Mouse (Mus musculus): ENCODE results near the gene Dlg2.

The Dlg2 gene

GRCm38 (mm10) chr7:92113065-92113464 lies 1636.6 kb downstream of the Dlg2 start:
- no peak for DNase-seq

- no peak for DNase-seq
Measured at GRCm38 (mm10) chr7:92115237-92115871, 1638.9 kb downstream of the Dlg2 start.

GRCm38 (mm10) chr7:92123276-92123675 lies 1646.8 kb downstream of the Dlg2 start:
- DNase-seq: no peak

GRCm38 (mm10) chr7:92125886-92126285 lies 1649.4 kb downstream of the Dlg2 start:
- DNase-seq: peak; percentile 30

GRCm38 (mm10) chr7:92134301-92134700 lies 1657.8 kb downstream of the Dlg2 start:
- DNase-seq: no peak

GRCm38 (mm10) chr7:92135624-92136023 lies 1659.2 kb downstream of the Dlg2 start:
- DNase-seq: no peak

GRCm38 (mm10) chr7:92140051-92140817 lies 1663.8 kb downstream of the Dlg2 start:
- DNase-seq: no peak

- no peak for DNase-seq
Measured at GRCm38 (mm10) chr7:92147499-92147898, 1671.0 kb downstream of the Dlg2 start.

GRCm38 (mm10) chr7:92150768-92151167 lies 1674.3 kb downstream of the Dlg2 start:
- no peak for DNase-seq

- DNase-seq: no peak
Measured at GRCm38 (mm10) chr7:92154603-92155002, 1678.1 kb downstream of the Dlg2 start.

GRCm38 (mm10) chr7:92163150-92163549 lies 1686.7 kb downstream of the Dlg2 start:
- no peak for DNase-seq

- DNase-seq: no peak
Measured at GRCm38 (mm10) chr7:92164316-92164715, 1687.8 kb downstream of the Dlg2 start.

- no peak for DNase-seq
Measured at GRCm38 (mm10) chr7:92164875-92165518, 1688.5 kb downstream of the Dlg2 start.

GRCm38 (mm10) chr7:92180029-92180428 lies 1703.6 kb downstream of the Dlg2 start:
- no peak for DNase-seq

GRCm38 (mm10) chr7:92180591-92181587 lies 1704.4 kb downstream of the Dlg2 start:
- peak; percentile 37 for DNase-seq

- DNase-seq: no peak
Measured at GRCm38 (mm10) chr7:92181959-92182612, 1705.6 kb downstream of the Dlg2 start.

GRCm38 (mm10) chr7:92184371-92185059 lies 1708.0 kb downstream of the Dlg2 start:
- DNase-seq: no peak

GRCm38 (mm10) chr7:92186341-92186740 lies 1709.9 kb downstream of the Dlg2 start:
- no peak for DNase-seq

- DNase-seq: no peak
Measured at GRCm38 (mm10) chr7:92189149-92189548, 1712.7 kb downstream of the Dlg2 start.

GRCm38 (mm10) chr7:92196004-92196403 lies 1719.5 kb downstream of the Dlg2 start:
- DNase-seq: no peak

GRCm38 (mm10) chr7:92197621-92198020 lies 1721.1 kb downstream of the Dlg2 start:
- no peak for DNase-seq

Data from right cerebral cortex, postnatal 25 days (tissue).